Mouse (Mus musculus): Measurements from ENCODE around the gene Ldlr. TPM values are rescaled to one million over a fixed set of nuclear protein-coding genes. Genes with fewer than 3 reads are reported as not detected.
"Not testable (repeated sequence)": the region's sequence is repeated elsewhere in the genome, so short reads cannot be mapped to it uniquely, and the experiment has no call there.

Ldlr gene
- total RNA-seq, 2 experiments from 2014 or later = 17.2 to 21.3 TPM

DNA sequence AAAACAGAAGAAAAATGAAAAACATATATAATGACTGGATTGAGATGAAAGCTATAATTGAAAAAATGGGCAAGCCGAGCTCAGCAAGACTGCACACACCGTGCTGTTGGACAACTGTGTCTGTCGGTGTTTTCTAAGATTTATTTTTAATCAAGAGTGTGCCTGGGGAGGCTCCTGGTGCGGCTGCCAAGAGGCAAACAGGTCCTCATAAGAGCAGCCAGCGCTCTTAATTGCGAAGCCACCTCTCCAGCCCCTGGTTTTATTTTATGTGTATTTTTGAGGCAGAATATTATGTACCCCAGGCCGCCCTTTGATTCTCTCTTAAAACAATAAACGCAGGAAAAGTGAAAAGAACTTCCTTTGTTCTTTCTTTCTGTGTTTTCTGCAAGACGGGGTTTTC is 65.0 kb downstream of the Ldlr start:
- DNase-seq (ENCODE audit: low spot score in 2 of 2) = no peak

DNA sequence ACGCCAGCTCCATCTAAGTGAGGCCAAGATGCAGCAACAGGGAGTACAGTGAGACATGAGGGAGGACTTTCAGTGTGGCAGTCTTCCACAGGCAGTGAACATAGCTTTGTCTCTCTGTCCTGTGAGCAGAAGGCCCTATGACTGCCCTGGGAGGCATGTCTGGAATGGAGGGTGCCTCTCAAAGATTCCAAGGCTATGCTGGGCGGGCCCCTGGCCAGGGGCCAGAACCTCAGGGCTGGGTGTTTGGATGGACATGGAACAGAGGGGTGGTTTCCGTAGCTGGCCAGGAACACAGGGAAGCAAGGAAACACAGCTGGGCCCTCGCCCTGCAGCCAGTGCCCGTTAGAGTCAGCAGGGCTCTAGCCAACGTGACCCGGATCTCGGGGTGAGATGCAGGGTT is 68.6 kb downstream of the Ldlr start:
- no peak for DNase-seq (ENCODE audit: low spot score in 2 of 2)

DNA sequence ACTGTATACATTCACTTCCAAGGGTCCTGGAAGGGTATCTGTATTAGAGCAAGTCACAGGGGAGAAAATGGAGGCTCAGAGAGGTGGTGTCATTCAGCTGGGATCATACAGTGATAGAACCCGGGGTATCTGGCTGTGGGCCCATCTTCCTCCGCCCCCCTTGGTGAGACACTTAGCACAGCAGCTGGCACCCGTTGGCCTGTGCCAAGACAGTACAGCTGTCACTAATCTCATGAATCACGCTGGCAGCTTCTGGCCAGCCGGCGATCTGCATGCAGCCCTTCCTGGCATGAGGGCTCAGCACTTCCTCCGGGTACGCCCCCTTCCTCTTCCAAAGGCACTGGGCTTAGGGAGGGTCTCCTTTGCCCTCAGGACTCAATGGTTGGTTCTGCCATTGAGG is 69.4 kb downstream of the Ldlr start:
- DNase-seq (ENCODE audit: low spot score in 2 of 2) = peak; percentile 72 to 75

GRCm38 (mm10) chr9:21793507-21793906 is 70.2 kb downstream of the Ldlr start:
- DNase-seq (ENCODE audit: low spot score in 2 of 2) = not testable (repeated sequence)

GRCm38 (mm10) chr9:21794344-21794834 is 71.1 kb downstream of the Ldlr start:
- no peak for DNase-seq (ENCODE audit: low spot score in 2 of 2)

- no peak for DNase-seq (ENCODE audit: low spot score in 2 of 2)
These were observed 71.6 kb downstream of the Ldlr start for GRCm38 (mm10) chr9:21794925-21795324.

DNA sequence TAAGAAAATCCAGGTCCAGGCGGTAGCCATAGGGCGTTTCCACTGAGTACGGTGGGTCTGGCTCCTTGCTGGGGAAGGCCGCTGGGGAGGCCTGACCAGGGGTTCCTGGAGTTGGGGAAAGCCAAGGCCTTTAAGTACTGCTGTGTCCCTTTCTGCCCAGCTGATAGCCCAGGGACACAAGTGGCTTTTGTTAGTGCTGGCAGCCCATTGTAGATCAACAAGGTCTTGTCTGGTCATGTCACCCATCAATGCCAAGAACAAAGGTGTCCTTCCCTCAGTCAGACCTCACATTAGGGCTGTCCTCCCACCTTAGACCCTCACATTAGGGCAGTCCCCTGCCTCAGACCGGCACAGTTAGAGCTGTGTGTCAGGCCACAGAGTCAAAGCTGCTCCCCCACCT is 72.3 kb downstream of the Ldlr start:
- no peak for DNase-seq (ENCODE audit: low spot score in 2 of 2)

GRCm38 (mm10) chr9:21796259-21796658 is 73.0 kb downstream of the Ldlr start:
- DNase-seq (ENCODE audit: low spot score in 2 of 2) = no peak

DNA sequence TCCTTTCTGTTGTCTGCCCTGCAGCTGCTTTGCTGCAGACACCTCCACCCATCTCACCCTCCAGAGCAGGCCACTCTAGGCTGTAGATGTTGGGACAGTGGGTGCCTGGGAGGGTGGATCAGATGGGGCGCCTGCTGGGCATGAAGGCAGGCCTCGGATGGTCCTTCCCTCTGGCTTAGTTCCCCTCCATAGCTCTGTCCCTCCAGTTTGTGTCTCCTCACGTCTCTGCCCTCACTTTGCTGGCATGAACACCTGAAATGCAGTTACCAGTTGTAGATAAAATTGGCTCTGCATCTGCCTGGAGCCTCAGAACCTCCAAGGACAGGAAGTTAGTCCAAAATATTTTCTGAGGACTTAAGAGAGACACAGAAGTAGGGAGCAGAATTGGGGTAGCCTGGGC is 73.6 kb downstream of the Ldlr start:
- no peak for DNase-seq (ENCODE audit: low spot score in 2 of 2)

DNA sequence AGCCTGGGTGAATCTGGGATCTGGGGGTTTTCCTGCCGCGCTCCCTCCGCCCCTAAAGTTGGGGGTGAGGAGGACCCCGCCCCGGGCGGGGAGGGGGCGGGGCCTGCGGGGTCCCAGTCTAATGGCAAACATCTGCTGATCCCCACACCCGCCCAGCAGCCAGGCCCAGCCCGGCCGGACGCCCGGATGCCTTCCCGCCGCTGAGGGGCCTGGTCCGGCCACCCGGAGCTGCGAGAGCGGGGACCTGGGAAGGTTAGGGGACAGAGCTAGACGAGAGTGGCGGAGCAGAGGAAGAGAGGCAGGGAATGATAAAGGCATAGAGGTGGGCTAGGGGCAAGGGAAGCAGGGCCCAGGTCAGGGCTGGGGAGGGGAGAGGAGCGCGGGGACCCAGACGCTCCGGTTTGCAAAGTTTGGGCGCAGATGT is 74.7 kb downstream of the Ldlr start:
- DNase-seq (ENCODE audit: low spot score in 2 of 2) = peak in 1 of 2 experiments; percentile 53

DNA sequence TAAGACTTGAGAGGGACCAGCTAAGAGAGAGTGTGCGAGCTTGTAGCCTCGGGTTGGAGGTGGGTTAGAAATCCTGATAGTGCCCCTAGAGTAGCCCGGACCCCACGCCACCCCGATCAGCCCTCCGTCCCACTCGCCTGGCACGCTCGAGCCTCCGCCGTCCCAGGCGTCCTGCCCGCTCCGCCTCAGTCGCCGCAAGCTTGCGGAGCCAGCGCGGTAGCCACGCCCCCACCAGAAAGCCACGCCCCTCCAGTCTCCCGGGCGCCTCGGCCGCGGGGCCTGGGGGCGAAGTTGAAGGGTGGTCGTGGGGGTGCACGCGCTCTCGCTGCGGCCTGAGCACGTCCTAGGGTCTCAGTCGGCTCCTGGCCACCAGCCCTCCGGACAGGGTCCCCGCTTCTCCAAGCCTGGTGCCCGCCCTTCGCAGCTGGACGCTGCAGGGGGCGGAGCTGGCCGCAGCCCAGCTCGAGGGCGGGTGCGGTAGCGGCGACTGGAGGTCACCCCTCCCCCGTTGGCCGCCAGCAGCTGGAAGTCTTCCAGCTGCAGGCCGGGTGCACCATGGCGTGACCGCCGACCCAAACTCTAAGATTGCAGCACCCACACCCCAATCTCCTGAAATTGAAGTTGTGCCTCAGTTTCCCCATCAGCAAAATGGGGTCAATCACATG is 75.2 kb downstream of the Ldlr start, which contains the start of gene Kank2:
Gene Kank2 (minus strand): TSS at position 400 of the 665 bp plus-strand sequence.
- peak; percentile 81 to 85 for DNase-seq (ENCODE audit: low spot score in 2 of 2)

DNA sequence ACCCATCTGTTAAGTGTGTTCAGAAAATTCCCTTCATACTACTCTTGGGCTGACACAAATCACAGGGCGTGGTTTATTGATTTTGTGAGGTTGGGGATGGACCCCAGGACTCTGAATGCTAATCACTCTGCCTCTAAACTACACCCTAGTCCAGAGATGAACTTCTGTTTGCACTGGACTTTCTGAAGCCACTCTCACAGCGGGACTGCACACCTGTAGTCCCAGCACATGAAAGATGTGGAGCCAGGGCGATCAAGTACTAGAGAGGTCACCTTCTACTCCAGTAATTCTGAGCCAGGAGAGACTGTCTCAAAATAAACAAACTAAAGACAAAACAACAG is 75.7 kb downstream of the Ldlr start:
- DNase-seq (ENCODE audit: low spot score in 2 of 2) = no peak

Other genes starting within 250 kb of the Ldlr start
- gene Tmed1, start 213.2 kb upstream of the Ldlr start, total RNA-seq (2021) = 10 to 100 TPM; 17.7 to 21.2 TPM
- gene AB124611, start 197.3 kb upstream of the Ldlr start, total RNA-seq (2021) = under 1 TPM; 0.30 to 0.67 TPM
- gene Carm1, start 176.6 kb upstream of the Ldlr start, total RNA-seq (2021) = 10 to 100 TPM; 75.7 to 84.3 TPM
- gene Timm29, start 130.8 kb upstream of the Ldlr start, total RNA-seq (2021) = 10 to 100 TPM; 53.7 to 54.6 TPM
- 10 to 100 TPM; 11.3 to 12.3 TPM for gene Yipf2, start 130.7 kb upstream of the Ldlr start, total RNA-seq (2021)
- gene Smarca4, start 107.3 kb upstream of the Ldlr start, total RNA-seq (2021) = 100 to 1,000 TPM; 122 to 123 TPM
- 1 to 10 TPM; 4.6 to 6.4 TPM for gene Spc24, start 36.8 kb downstream of the Ldlr start, total RNA-seq (2021)
- 1 to 10 TPM; 7.5 to 7.8 TPM for gene Kank2, start 75.3 kb downstream of the Ldlr start, total RNA-seq (2021)
- not detected for gene Angptl8, start 112.0 kb downstream of the Ldlr start, total RNA-seq (2021)
- gene Dock6, start 129.2 kb downstream of the Ldlr start, total RNA-seq (2021) = 10 to 100 TPM; 32.6 to 34.5 TPM
- 10 to 100 TPM; 30.4 to 36.7 TPM for gene Rab3d, start 194.7 kb downstream of the Ldlr start, total RNA-seq (2021)
- gene Ccdc159, start 204.0 kb downstream of the Ldlr start, total RNA-seq (2021) = 10 to 100 TPM; 15.5 to 16.1 TPM
- 10 to 100 TPM; 30.4 to 35.3 TPM for gene Tmem205, start 204.1 kb downstream of the Ldlr start, total RNA-seq (2021)
- gene Plppr2, start 213.6 kb downstream of the Ldlr start, total RNA-seq (2021) = 100 to 1,000 TPM; 312 to 317 TPM
- 10 to 100 TPM; 13.5 to 14.5 TPM for gene Swsap1, start 232.3 kb downstream of the Ldlr start, total RNA-seq (2021)
- gene Epor, start 240.0 kb downstream of the Ldlr start, total RNA-seq (2021) = 1 to 10 TPM; 2.0 to 3.2 TPM